Mouse (Mus musculus): ENCODE measurements around the gene Lin9.

The Lin9 gene

DNA sequence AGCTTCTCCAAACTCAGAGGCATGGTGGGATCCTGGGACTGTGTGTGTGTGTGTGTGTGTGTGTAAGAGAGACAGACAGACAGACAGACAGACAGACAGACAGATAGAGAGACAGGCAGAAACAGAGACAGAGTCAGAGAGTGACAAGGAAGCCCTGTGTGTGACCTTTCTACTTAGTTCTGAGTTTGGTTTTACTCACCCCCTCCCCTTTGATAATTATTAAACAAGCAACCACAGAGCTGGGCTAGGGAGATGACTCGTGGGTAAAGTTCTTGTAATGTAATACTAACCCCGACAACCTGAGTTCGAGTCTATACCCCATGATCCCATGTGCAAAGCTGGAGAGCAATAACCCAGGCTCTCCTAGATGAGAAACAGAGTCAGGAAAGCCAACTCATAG, 66.9 kb downstream of the Lin9 start:
- DNase-seq, result no peak

DNA sequence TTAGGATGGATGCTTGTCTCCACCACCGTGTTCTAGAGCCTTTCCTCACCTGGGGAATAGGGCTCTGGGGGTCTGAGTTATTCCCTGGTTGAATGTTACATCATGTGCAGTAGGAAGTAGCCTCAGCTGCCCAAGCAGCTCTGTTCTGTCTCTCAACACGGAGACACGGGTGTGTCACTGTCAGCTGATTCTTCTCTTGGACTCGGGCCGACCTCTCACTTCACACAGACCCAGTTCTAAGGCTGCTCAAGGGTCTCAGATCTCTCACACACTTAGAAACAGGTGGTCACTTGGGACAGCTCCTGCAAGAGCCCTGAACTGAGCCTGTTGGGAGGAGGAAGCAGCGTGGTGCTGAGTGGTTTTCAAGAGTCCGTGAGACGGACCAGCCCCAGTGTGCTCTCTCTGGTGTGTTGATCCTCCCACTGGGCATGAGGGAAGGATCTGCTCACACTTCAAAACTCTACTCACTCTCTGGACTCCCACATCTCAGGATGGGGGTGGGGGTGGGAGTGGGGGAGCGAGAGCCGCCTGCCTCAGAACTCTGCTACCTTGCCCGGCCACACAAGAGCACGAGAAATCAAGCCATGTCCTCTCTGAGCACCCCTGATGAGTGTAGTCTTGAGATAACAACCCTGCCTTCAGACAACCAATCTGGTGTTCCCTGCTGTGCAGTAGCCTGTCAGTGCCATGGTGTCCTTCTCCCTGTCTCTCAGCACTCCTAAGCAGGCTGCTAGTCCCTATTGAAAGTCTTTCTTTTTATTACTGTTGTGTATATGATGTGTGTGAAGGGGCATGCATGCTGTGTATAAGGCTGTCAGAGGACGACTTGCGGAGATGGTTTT, 68.2 kb downstream of the Lin9 start:
- no peak for DNase-seq

DNA sequence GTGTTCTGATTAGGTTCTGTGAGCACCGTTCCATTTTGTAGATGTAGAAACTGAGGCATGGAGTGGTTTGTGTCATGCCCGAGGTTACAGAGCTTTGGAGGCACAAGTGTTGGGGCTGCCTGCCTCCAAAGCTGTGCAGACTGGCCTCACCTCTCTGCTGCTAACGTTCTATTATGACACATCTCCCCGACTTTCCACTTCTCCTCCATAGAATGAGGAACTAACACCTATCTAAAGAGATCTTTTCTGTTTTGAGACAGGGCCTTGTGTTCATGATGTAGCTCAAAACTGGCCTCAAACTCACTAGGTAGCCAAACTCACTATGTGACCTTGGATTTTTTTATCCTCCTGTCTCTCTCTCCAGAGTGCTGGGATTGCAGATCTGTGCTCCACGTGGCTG, 77.8 kb downstream of the Lin9 start:
- DNase-seq, result peak; percentile 59

DNA sequence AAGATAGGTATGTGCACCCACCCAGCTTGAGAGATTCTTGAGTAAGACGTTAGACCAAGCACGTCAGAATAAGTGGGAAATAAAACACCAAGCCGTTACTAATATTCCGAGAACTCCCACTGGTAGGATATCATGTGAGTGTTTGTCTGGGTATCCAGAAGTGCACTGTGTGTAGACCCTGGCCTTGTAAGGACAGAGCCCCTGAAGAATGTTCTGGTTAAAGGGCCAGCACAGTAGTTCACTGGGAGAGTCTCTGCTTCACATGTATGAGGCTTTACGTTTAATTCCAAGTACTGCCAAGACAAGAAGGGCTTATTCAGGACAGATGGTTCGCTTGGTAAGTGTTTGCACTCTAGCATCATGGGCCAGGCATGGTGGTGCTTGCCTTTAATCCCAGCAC, 78.5 kb downstream of the Lin9 start:
- no peak for DNase-seq

DNA sequence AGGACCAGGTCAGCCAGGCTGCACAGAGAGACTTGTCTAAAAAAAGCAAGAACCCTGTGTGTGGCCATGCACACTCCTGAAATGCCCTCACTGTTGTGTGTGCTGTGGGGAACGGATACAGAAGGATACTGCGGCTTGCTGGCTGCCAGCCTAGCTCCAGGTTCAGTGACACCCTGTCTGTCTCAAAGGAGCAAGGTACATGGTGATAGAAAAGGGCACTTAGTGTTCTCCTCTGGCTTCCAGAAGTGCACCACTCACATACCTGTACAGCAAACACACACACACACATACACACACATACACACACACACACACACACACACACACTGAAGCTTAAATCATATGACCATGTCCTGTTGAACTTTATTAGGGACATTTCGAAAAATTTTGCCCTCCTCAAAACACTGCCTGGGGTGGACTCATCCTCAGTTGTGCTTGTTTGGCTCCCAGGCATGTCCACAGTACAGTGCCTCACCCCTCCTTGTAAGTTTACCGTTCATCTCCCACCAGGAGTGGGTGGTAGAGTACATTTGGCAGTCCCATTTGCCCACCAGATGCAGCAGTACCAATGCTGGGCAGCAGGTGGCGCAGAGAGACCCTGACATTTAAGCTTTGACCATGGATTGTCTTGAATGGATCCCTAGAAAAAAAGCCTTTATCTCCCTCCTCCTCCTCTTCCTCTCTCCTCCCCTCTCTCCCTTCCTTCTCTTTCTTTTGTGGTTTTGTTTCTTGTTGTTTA, 79.2 kb downstream of the Lin9 start:
- DNase-seq, result peak; percentile 97

DNA sequence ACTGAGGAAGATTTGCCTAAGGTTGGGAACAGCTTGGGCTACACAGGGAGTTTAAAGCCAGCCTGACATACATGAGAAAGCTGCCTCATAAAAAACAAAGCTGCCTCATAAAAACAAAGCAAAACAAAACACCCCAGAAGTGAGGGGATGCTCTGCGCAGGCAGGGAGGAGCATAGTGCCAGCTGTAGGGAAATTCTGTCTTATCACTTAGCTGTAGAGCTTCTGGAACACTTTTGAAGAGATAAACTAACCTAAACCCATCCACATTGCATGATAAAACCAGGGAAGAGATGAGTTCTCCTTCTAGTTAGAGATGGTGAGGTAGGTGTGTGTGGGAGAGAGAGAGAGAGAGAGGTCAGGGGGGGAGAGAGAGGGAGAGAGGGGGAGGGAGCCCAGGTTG, 81.7 kb downstream of the Lin9 start:
- no peak for DNase-seq

DNA sequence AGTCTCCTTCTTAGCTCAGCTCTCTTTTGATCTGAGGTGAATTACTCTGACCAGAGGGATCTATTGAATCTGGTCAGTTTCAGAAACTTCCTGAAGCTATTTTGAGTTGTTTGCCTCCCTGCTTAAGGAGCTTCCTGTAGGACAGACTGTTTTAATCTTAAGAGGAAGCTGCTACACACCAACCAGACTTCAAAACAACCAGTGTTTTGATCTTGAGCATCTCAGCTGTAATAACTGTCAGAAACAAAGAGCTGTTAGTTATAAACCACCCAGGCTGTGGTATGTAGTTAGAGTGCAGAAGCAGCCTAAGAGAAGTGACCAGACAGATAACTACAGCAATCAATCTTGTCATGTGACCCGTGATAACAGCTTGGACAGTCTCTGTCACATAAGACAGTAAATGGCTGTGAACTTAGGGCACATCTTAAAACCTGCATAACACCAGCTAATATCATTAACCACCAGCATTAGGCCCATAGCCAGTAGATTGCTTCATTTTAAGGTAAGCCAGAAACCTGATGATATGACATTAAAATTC, 82.8 kb downstream of the Lin9 start:
- no peak for DNase-seq

DNA sequence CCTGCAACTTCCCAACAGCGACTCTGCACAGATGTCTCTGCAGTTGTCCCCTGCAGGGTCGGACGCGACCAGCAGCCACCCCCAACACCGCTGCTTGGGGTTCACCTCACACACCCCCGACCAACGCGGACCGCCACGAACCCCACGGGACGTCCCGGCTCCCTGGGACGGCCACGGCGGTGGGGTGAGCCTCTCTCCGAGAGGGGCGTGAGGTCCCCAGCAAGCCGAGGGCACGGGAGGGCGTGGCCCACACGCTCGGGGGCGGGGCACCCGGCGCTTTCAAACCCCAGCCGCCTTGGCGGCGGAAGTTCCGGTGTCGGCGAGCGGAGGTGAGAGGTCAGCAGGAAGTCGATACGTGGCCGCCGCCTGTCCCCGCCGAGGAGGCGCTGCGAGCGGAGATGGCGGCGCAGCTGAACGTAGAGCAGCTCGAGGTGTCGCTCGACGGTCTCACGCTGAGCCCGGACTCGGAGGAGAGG, 84.8 kb downstream of the Lin9 start, which contains the start of gene Acbd3:
Acbd3 (plus strand) TSS at position 340 of the 476 bp plus-strand sequence.
- DNase-seq, result peak; percentile 99

DNA sequence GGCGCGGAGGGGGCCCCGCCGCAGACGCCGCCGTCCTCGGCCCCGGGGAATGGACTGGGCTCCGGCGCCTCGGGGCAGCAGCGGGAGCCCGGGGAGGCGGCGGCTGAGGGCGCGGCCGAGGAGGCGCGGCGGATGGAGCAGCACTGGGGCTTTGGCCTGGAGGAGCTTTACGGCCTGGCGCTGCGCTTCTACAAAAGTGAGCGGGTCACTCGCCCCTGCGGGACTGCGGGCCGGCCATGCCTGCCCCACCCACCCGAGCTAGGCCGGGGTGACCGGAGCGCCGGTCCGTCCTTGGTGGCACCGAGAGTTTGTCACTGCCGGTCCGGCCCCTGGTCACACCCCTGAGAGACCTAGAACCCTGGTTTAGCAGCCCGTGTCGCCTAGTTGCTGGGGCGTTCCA, 85.2 kb downstream of the Lin9 start:
- no peak for DNase-seq

DNA sequence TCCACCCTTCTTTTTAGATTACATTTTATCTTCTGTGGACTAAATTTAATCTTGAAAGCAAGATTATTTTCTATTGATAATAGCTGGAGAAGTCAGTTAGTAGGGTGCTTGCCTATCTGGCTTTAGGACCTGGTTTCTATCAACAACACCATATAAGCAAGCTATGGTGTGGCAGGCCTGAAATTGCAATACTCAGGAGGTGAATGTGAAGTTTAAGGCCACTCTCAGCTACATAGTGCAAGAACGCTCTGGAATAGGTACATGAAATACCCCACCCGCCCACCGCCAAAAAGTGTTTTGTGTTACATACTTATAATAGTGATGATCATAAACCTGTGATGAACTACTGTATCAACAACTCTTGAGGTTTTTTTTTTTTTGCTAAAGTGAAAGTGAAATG, 88.3 kb downstream of the Lin9 start:
- no peak for DNase-seq
